Mouse (Mus musculus): ENCODE data around the gene Mycbp2.

Mycbp2 gene

GRCm38 (mm10) chr14:103102731-103103335 lies 243.8 kb downstream of the Mycbp2 start:
- DNase-seq (ENCODE audit: low read depth, low spot score) = no peak

GRCm38 (mm10) chr14:103102246-103102645 lies 244.4 kb downstream of the Mycbp2 start:
- no peak for DNase-seq (ENCODE audit: low read depth, low spot score)

GRCm38 (mm10) chr14:103101171-103101570 lies 245.4 kb downstream of the Mycbp2 start:
- DNase-seq (ENCODE audit: low read depth, low spot score) = no peak

GRCm38 (mm10) chr14:103100296-103100695 lies 246.3 kb downstream of the Mycbp2 start:
- no peak for DNase-seq (ENCODE audit: low read depth, low spot score)

GRCm38 (mm10) chr14:103099238-103099933 lies 247.2 kb downstream of the Mycbp2 start, which contains the start of gene Fbxl3:
Gene Fbxl3, minus strand, starts transcription at chr14:103099566.
- peak; percentile 96 for DNase-seq (ENCODE audit: low read depth, low spot score)

- peak; percentile 90 for DNase-seq (ENCODE audit: low read depth, low spot score)
Observed at GRCm38 (mm10) chr14:103098587-103099235, 247.9 kb downstream of the Mycbp2 start.

- no peak for DNase-seq (ENCODE audit: low read depth, low spot score)
Observed at GRCm38 (mm10) chr14:103098213-103098586, 248.4 kb downstream of the Mycbp2 start.

GRCm38 (mm10) chr14:103096621-103097020 lies 250.0 kb downstream of the Mycbp2 start:
- peak; percentile 43 for DNase-seq (ENCODE audit: low read depth, low spot score)

- DNase-seq (ENCODE audit: low read depth, low spot score) = no peak
Observed at GRCm38 (mm10) chr14:103095826-103096225, 250.8 kb downstream of the Mycbp2 start.

GRCm38 (mm10) chr14:103095036-103095435 lies 251.6 kb downstream of the Mycbp2 start:
- DNase-seq (ENCODE audit: low read depth, low spot score) = no peak

GRCm38 (mm10) chr14:103093670-103094069 lies 252.9 kb downstream of the Mycbp2 start:
- DNase-seq (ENCODE audit: low read depth, low spot score) = no peak

GRCm38 (mm10) chr14:103093236-103093635 lies 253.4 kb downstream of the Mycbp2 start:
- no peak for DNase-seq (ENCODE audit: low read depth, low spot score)

GRCm38 (mm10) chr14:103088624-103089023 lies 258.0 kb downstream of the Mycbp2 start:
- peak; percentile 82 for DNase-seq (ENCODE audit: low read depth, low spot score)

- no peak for DNase-seq (ENCODE audit: low read depth, low spot score)
Observed at GRCm38 (mm10) chr14:103087846-103088245, 258.8 kb downstream of the Mycbp2 start.

- peak; percentile 79 for DNase-seq (ENCODE audit: low read depth, low spot score)
Observed at GRCm38 (mm10) chr14:103086671-103087324, 259.8 kb downstream of the Mycbp2 start.

GRCm38 (mm10) chr14:103085840-103086533 lies 260.6 kb downstream of the Mycbp2 start:
- no peak for DNase-seq (ENCODE audit: low read depth, low spot score)

- peak; percentile 96 for DNase-seq (ENCODE audit: low read depth, low spot score)
Observed at GRCm38 (mm10) chr14:103079209-103079977, 267.2 kb downstream of the Mycbp2 start.

GRCm38 (mm10) chr14:103078006-103078912 lies 268.4 kb downstream of the Mycbp2 start:
- peak; percentile 69 for DNase-seq (ENCODE audit: low read depth, low spot score)

- no peak for DNase-seq (ENCODE audit: low read depth, low spot score)
Observed at GRCm38 (mm10) chr14:103077272-103078005, 269.2 kb downstream of the Mycbp2 start.
